Mouse (Mus musculus): ENCODE data around the gene Ttll4. TPM values are rescaled to one million over a fixed set of nuclear protein-coding genes. Genes with fewer than 3 reads are reported as not detected.

The Ttll4 gene
- 1.2 and 5.3 TPM in 2 replicates for polyA plus RNA-seq (2012; ENCODE audit: insufficient read depth, low replicate concordance)

- no peaks in the 10 kb centered on the region for H3K27me3 ChIP-seq (replicated peaks)
- TF ChIP-seq GATA1 (IDR thresholded peaks at IDR 0.05; ENCODE audit: borderline replicate concordance, low read length) (no peak), FLI1 (IDR thresholded peaks at IDR 0.05; ENCODE audit: low read length) (no peak)
These were observed at the start of gene Ttll4 for GRCm38 (mm10) chr1:74661448-74662195. TSS of gene Ttll4 (plus strand) at chr1:74661745.

GRCm38 (mm10) chr1:74624183-74624582 lies 37.4 kb upstream of the Ttll4 start:
- H3K36me3 ChIP-seq (replicated peaks; ENCODE audit: low read length) = no peaks in the 10 kb centered on the region
- TF ChIP-seq FLI1 (IDR thresholded peaks at IDR 0.05; ENCODE audit: low read length) (no peak), GATA1 (IDR thresholded peaks at IDR 0.05; ENCODE audit: borderline replicate concordance, low read length) (no peak)
- no peaks in the 10 kb centered on the region for H3K4me1 ChIP-seq
- H3K9me3 ChIP-seq = no peaks in the 10 kb centered on the region
- H3K27me3 ChIP-seq (replicated peaks) = peaks cover 41% of the 10 kb centered on the region
- no peak overlapping the region for H3K4me3 ChIP-seq (replicated peaks)

More at GRCm38 (mm10) chr1:74661448-74662195, at the start of gene Ttll4:
- Histone ChIP-seq H3K9me3 (no peaks in the 10 kb centered on the region), H3K4me1 (peaks cover 26% of the 10 kb centered on the region), H3K36me3 (replicated peaks; ENCODE audit: low read length) (peaks cover 8% of the 10 kb centered on the region), H3K4me3 (replicated peaks) (peak within 1 kb of the TSS; percentile 98)

- Histone ChIP-seq H3K27me3 (replicated peaks) (peaks cover 43% of the 10 kb centered on the region), H3K4me3 (replicated peaks) (no peak overlapping the region), H3K9me3 (no peaks in the 10 kb centered on the region), H3K36me3 (replicated peaks; ENCODE audit: low read length) (no peaks in the 10 kb centered on the region), H3K4me1 (no peaks in the 10 kb centered on the region)
- no peak for TF ChIP-seq GATA1 (IDR thresholded peaks at IDR 0.05; ENCODE audit: borderline replicate concordance, low read length)
- no peak for TF ChIP-seq FLI1 (IDR thresholded peaks at IDR 0.05; ENCODE audit: low read length)
These were observed 35.5 kb upstream of the Ttll4 start for GRCm38 (mm10) chr1:74626076-74626475.

- TF ChIP-seq GATA1 (IDR thresholded peaks at IDR 0.05; ENCODE audit: borderline replicate concordance, low read length) (no peak), FLI1 (IDR thresholded peaks at IDR 0.05; ENCODE audit: low read length) (no peak)
- Histone ChIP-seq H3K27me3 (replicated peaks) (peaks cover 42% of the 10 kb centered on the region), H3K4me1 (no peaks in the 10 kb centered on the region), H3K9me3 (no peaks in the 10 kb centered on the region), H3K36me3 (replicated peaks; ENCODE audit: low read length) (no peaks in the 10 kb centered on the region), H3K4me3 (replicated peaks) (no peak overlapping the region)
These were observed 33.5 kb upstream of the Ttll4 start for GRCm38 (mm10) chr1:74628001-74628400.

GRCm38 (mm10) chr1:74632734-74633133 lies 28.8 kb upstream of the Ttll4 start:
- Histone ChIP-seq H3K27me3 (replicated peaks) (peaks cover 46% of the 10 kb centered on the region), H3K4me3 (replicated peaks) (no peak overlapping the region), H3K9me3 (no peaks in the 10 kb centered on the region), H3K4me1 (no peaks in the 10 kb centered on the region), H3K36me3 (replicated peaks; ENCODE audit: low read length) (no peaks in the 10 kb centered on the region)
- TF ChIP-seq FLI1 (IDR thresholded peaks at IDR 0.05; ENCODE audit: low read length) = no peak
- TF ChIP-seq GATA1 (IDR thresholded peaks at IDR 0.05; ENCODE audit: borderline replicate concordance, low read length) = no peak

- no peak for TF ChIP-seq FLI1 (IDR thresholded peaks at IDR 0.05; ENCODE audit: low read length)
- TF ChIP-seq GATA1 (IDR thresholded peaks at IDR 0.05; ENCODE audit: borderline replicate concordance, low read length) = no peak
- Histone ChIP-seq H3K9me3 (no peaks in the 10 kb centered on the region), H3K4me1 (no peaks in the 10 kb centered on the region), H3K27me3 (replicated peaks) (peaks cover 10% of the 10 kb centered on the region), H3K4me3 (replicated peaks) (no peak overlapping the region), H3K36me3 (replicated peaks; ENCODE audit: low read length) (no peaks in the 10 kb centered on the region)
These were observed 18.0 kb upstream of the Ttll4 start for GRCm38 (mm10) chr1:74643524-74643923.

GRCm38 (mm10) chr1:74643926-74644325 lies 17.6 kb upstream of the Ttll4 start:
- no peaks in the 10 kb centered on the region for H3K4me1 ChIP-seq
- H3K4me3 ChIP-seq (replicated peaks) = no peak overlapping the region
- H3K27me3 ChIP-seq (replicated peaks) = peaks cover 11% of the 10 kb centered on the region
- H3K9me3 ChIP-seq = no peaks in the 10 kb centered on the region
- no peaks in the 10 kb centered on the region for H3K36me3 ChIP-seq (replicated peaks; ENCODE audit: low read length)
- TF ChIP-seq FLI1 (IDR thresholded peaks at IDR 0.05; ENCODE audit: low read length) = no peak
- no peak for TF ChIP-seq GATA1 (IDR thresholded peaks at IDR 0.05; ENCODE audit: borderline replicate concordance, low read length)

GRCm38 (mm10) chr1:74662253-74662865 lies 814 bp downstream of the Ttll4 start:
- H3K4me3 ChIP-seq (replicated peaks) = peak overlapping the region; percentile 98
- H3K36me3 ChIP-seq (replicated peaks; ENCODE audit: low read length) = peaks cover 11% of the 10 kb centered on the region
- H3K27me3 ChIP-seq (replicated peaks) = no peaks in the 10 kb centered on the region
- TF ChIP-seq GATA1 (IDR thresholded peaks at IDR 0.05; ENCODE audit: borderline replicate concordance, low read length) = no peak
- no peak for TF ChIP-seq FLI1 (IDR thresholded peaks at IDR 0.05; ENCODE audit: low read length)
- peaks cover 30% of the 10 kb centered on the region for H3K4me1 ChIP-seq
- H3K9me3 ChIP-seq = no peaks in the 10 kb centered on the region

- H3K4me3 ChIP-seq (replicated peaks) = no peak overlapping the region
- H3K9me3 ChIP-seq = no peaks in the 10 kb centered on the region
- no peak for TF ChIP-seq FLI1 (IDR thresholded peaks at IDR 0.05; ENCODE audit: low read length)
- no peak for TF ChIP-seq GATA1 (IDR thresholded peaks at IDR 0.05; ENCODE audit: borderline replicate concordance, low read length)
- no peaks in the 10 kb centered on the region for H3K27me3 ChIP-seq (replicated peaks)
- H3K4me1 ChIP-seq = peaks cover 40% of the 10 kb centered on the region
- H3K36me3 ChIP-seq (replicated peaks; ENCODE audit: low read length) = peaks cover 22% of the 10 kb centered on the region
These were observed 3.6 kb downstream of the Ttll4 start for GRCm38 (mm10) chr1:74665153-74665552.

- TF ChIP-seq FLI1 (IDR thresholded peaks at IDR 0.05; ENCODE audit: low read length) = no peak
- Histone ChIP-seq H3K4me3 (replicated peaks) (no peak overlapping the region), H3K27me3 (replicated peaks) (no peaks in the 10 kb centered on the region), H3K9me3 (no peaks in the 10 kb centered on the region), H3K4me1 (peaks cover 38% of the 10 kb centered on the region), H3K36me3 (replicated peaks; ENCODE audit: low read length) (peaks cover 33% of the 10 kb centered on the region)
These were observed 6.8 kb downstream of the Ttll4 start for GRCm38 (mm10) chr1:74668371-74668770.
